Mouse (Mus musculus) limb, embryonic 13.5 days (tissue): ENCODE data around the gene Sh3tc1. TPM values are rescaled to one million over a fixed set of nuclear protein-coding genes. Genes with fewer than 3 reads are reported as not detected.

Experiments used
- ATAC-seq: fragments of 200-750 bp; cut with Nextera tagmentation; 2 replicates; pipeline ENCODE4 v1.8.0; 2017; ENCODE audit warnings: low read depth, moderate number of reproducible peaks, moderate TSS enrichment; ENCODE audit not compliant: low FRiP score
- H3K27ac ChIP-seq: fragments of 300-500 bp; sonication (generic); 2 replicates; pipeline ENCODE4 v1.5.1; 2015; ENCODE audit warnings: inconsistent platforms, mild to moderate bottlenecking, moderate library complexity
- H3K27me3 ChIP-seq: fragments of 300-500 bp; sonication (generic); 2 replicates; pipeline ENCODE4 v1.6.1; 2015; ENCODE audit warnings: mild to moderate bottlenecking, inconsistent platforms
- H3K36me3 ChIP-seq: fragments of 300-500 bp; sonication (generic); 2 replicates; pipeline ENCODE4 v1.6.1; 2015; ENCODE audit warnings: inconsistent platforms, mild to moderate bottlenecking, moderate library complexity
- H3K4me1 ChIP-seq: fragments of 300-500 bp; sonication (generic); 2 replicates; pipeline ENCODE4 v1.6.1; 2015; ENCODE audit warnings: inconsistent platforms
- H3K4me2 ChIP-seq: fragments of 300-500 bp; sonication (generic); replicated peaks from 2 replicates; pipeline ENCODE4 v1.6.1; 2015; ENCODE audit warnings: inconsistent platforms, mild to moderate bottlenecking, moderate library complexity
- H3K4me3 ChIP-seq: fragments of 300-500 bp; sonication (generic); 2 replicates; pipeline ENCODE4 v1.5.1; 2015; ENCODE audit warnings: moderate library complexity, mild to moderate bottlenecking, inconsistent platforms
- H3K9ac ChIP-seq: fragments of 300-500 bp; sonication (generic); 2 replicates; pipeline ENCODE4 v1.6.1; 2015; ENCODE audit warnings: mild to moderate bottlenecking, inconsistent platforms
- H3K9me3 ChIP-seq: fragments of 300-500 bp; sonication (generic); 2 replicates; pipeline ENCODE4 v1.6.1; 2016; ENCODE audit warnings: inconsistent platforms
- WGBS: fragments of 180-500 bp; shearing (Covaris S2); methylation state at CpG from one replicate; pipeline ENCODE4 v1.1.7; 2015; 5-methylcytosine and 5-hydroxymethylcytosine counted together
- polyA plus RNA-seq: library from polyadenylated mRNA; unstranded; fragments of >200 nt; fragmentation: Nextera tagmentation; extraction: Ambion mirVana; gene quantifications from 2 replicates; pipeline ENCODE4 v1.2.1, GENCODE M21; 2015

Sh3tc1 gene
- 5.1 and 5.3 TPM in 2 replicates for polyA plus RNA-seq

GRCm38 (mm10) chr5:35739536-35740278 is at the start of gene Sh3tc1:
TSS of gene Sh3tc1 (minus strand) at chr5:35739987.
- Histone ChIP-seq H3K4me3 (no peak within 1 kb of the TSS), H3K4me2 (no peak within 1 kb of the TSS), H3K9ac (no peak within 1 kb of the TSS), H3K4me1 (0 out of 2 replicates have a peak, but pooled peaks cover 10% of the 10 kb centered on the region), H3K9me3 (no peaks in the 10 kb centered on the region), H3K27ac (no peak within 1 kb of the TSS), H3K36me3 (no peaks in the 10 kb centered on the region), H3K27me3 (peaks cover 37% of the 10 kb centered on the region)
- no peak for ATAC-seq
- whole genome bisulfite sequencing, result 21% methylated on average over 10 of the region's 10 CpGs

GRCm38 (mm10) chr5:35788719-35789118 is 48.9 kb upstream of the Sh3tc1 start:
- no peaks in the 10 kb centered on the region for H3K9me3 ChIP-seq
- ATAC-seq, result no peak
- H3K36me3 ChIP-seq, result no peaks in the 10 kb centered on the region
- no peak overlapping the region for H3K9ac ChIP-seq
- H3K27ac ChIP-seq, result no peak overlapping the region
- 71% methylated on average over 6 of the region's 6 CpGs for WGBS
- H3K4me3 ChIP-seq, result no peak overlapping the region
- H3K4me2 ChIP-seq, result no peak overlapping the region
- no peaks in the 10 kb centered on the region for H3K4me1 ChIP-seq
- no peaks in the 10 kb centered on the region for H3K27me3 ChIP-seq

- Histone ChIP-seq H3K9me3 (no peaks in the 10 kb centered on the region), H3K4me2 (no peak overlapping the region), H3K4me3 (no peak overlapping the region), H3K27ac (no peak overlapping the region), H3K36me3 (no peaks in the 10 kb centered on the region), H3K4me1 (no peaks in the 10 kb centered on the region), H3K27me3 (no peaks in the 10 kb centered on the region), H3K9ac (no peak overlapping the region)
- no peak for ATAC-seq
- WGBS, result 90% methylated on average over 12 of the region's 12 CpGs
Measured at GRCm38 (mm10) chr5:35787847-35788246, 48.1 kb upstream of the Sh3tc1 start.

GRCm38 (mm10) chr5:35785853-35786252 is 46.1 kb upstream of the Sh3tc1 start:
- Histone ChIP-seq H3K4me3 (no peak overlapping the region), H3K4me2 (no peak overlapping the region), H3K4me1 (no peaks in the 10 kb centered on the region), H3K27me3 (no peaks in the 10 kb centered on the region), H3K9me3 (no peaks in the 10 kb centered on the region), H3K36me3 (no peaks in the 10 kb centered on the region), H3K9ac (no peak overlapping the region), H3K27ac (no peak overlapping the region)
- 68% methylated on average over 7 of the region's 7 CpGs for WGBS
- no peak for ATAC-seq

DNA sequence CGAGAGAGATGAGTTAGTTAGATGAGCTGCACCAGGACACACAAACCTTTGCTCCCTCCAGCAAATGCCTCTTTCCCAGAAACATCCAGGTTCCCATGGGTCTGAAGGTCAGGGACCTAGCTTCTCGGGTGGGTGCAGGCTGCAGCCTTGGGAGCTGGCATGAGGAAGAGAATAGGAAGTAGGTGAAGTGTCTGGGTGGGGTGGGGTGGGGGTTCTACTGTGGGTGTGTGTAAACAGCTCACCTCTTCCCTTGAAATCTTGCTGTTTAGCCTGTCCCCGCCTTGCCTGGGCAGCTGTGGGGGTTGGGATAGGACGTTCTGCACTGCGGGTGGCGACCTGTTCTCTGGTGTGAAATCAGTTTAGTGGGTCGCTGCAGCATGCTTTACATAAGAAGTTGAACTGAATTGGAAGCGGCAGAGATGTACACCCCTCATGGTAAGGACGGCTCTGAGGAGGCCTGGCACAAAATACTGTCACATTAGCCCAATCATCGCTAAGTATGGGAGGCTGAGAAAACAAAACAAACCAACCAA is 42.9 kb upstream of the Sh3tc1 start:
- H3K27ac ChIP-seq, result no peak overlapping the region
- H3K9ac ChIP-seq, result no peak overlapping the region
- no peaks in the 10 kb centered on the region for H3K4me1 ChIP-seq
- H3K4me2 ChIP-seq, result no peak overlapping the region
- WGBS, result 54% methylated on average over 10 of the region's 10 CpGs
- H3K4me3 ChIP-seq, result no peak overlapping the region
- ATAC-seq, result no peak
- H3K9me3 ChIP-seq, result no peaks in the 10 kb centered on the region
- no peaks in the 10 kb centered on the region for H3K27me3 ChIP-seq
- no peaks in the 10 kb centered on the region for H3K36me3 ChIP-seq

GRCm38 (mm10) chr5:35781116-35781515 is 41.3 kb upstream of the Sh3tc1 start:
- no peak overlapping the region for H3K4me3 ChIP-seq
- H3K9me3 ChIP-seq, result no peaks in the 10 kb centered on the region
- H3K36me3 ChIP-seq, result no peaks in the 10 kb centered on the region
- no peak overlapping the region for H3K9ac ChIP-seq
- no peaks in the 10 kb centered on the region for H3K27me3 ChIP-seq
- no peaks in the 10 kb centered on the region for H3K4me1 ChIP-seq
- WGBS, result 64% methylated on average over 3 of the region's 3 CpGs
- H3K4me2 ChIP-seq, result no peak overlapping the region
- ATAC-seq, result no peak
- no peak overlapping the region for H3K27ac ChIP-seq

GRCm38 (mm10) chr5:35774137-35774424 is 34.3 kb upstream of the Sh3tc1 start:
- Histone ChIP-seq H3K4me1 (peaks cover 43% of the 10 kb centered on the region), H3K9ac (no peak overlapping the region), H3K27ac (no peak overlapping the region; the same call in 1 of the 2 replicates), H3K36me3 (no peaks in the 10 kb centered on the region), H3K4me2 (peak overlapping the region; percentile 36), H3K27me3 (no peaks in the 10 kb centered on the region), H3K4me3 (no peak overlapping the region), H3K9me3 (no peaks in the 10 kb centered on the region)
- no peak for ATAC-seq
- WGBS, result 3% methylated on average over 6 of the region's 6 CpGs

DNA sequence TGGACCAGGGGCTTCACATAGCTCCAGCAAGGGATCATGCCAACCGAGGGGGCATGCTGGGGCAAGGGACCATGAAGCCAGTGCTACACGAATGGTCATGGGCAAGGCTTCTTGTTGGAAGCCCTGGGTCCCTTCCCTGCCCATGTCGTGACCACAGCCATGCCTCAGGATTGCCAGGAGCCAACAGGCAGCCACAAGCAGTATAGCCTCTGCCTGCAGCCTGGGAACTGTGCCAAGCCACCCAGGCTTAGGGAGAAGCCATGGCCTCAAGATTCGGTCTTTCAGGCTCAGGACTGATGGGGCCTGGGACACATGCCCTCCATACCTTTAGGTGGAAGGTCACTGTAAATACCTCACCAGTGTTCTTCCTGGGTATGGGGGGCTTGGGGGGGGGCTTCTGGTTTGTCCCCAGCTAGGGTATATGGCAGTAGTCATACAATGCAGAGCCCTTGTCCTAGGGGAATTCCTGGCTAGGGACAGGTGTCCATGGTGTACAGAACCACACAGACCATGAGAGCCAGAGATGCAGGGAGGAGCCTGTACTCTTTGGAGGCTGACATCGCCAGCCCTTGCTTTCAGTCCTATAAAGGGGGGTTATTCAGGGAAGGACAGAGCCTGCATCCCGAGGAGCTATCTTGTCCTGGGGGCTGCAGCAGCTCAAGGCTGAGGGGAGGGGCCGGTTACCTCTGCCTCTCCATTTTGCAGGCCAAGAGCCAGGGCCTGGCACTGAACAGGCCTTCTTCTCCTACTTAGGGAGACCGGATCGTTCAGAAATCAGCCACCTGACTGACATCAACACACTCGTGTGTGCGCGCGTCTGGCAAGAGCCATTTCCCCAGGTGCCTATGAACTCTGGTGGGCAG is 33.7 kb upstream of the Sh3tc1 start:
- Histone ChIP-seq H3K4me2 (peak overlapping the region; percentile 36), H3K9me3 (no peaks in the 10 kb centered on the region), H3K9ac (no peak overlapping the region; the same call in 1 of the 2 replicates), H3K4me1 (peaks cover 43% of the 10 kb centered on the region), H3K27me3 (no peaks in the 10 kb centered on the region), H3K36me3 (no peaks in the 10 kb centered on the region), H3K4me3 (no peak overlapping the region), H3K27ac (no peak overlapping the region; the same call in 1 of the 2 replicates)
- peak; percentile 49 for ATAC-seq
- WGBS, result 29% methylated on average over 13 of the region's 13 CpGs

- H3K27ac ChIP-seq, result no peak overlapping the region
- H3K9me3 ChIP-seq, result no peaks in the 10 kb centered on the region
- no peaks in the 10 kb centered on the region for H3K27me3 ChIP-seq
- H3K4me3 ChIP-seq, result no peak overlapping the region
- peaks cover 52% of the 10 kb centered on the region for H3K4me1 ChIP-seq
- 43% methylated on average over 14 of the region's 14 CpGs for WGBS
- no peak overlapping the region for H3K4me2 ChIP-seq
- H3K9ac ChIP-seq, result no peak overlapping the region
- no peaks in the 10 kb centered on the region for H3K36me3 ChIP-seq
- no peak for ATAC-seq
Measured at GRCm38 (mm10) chr5:35770891-35771663, 31.3 kb upstream of the Sh3tc1 start.

DNA sequence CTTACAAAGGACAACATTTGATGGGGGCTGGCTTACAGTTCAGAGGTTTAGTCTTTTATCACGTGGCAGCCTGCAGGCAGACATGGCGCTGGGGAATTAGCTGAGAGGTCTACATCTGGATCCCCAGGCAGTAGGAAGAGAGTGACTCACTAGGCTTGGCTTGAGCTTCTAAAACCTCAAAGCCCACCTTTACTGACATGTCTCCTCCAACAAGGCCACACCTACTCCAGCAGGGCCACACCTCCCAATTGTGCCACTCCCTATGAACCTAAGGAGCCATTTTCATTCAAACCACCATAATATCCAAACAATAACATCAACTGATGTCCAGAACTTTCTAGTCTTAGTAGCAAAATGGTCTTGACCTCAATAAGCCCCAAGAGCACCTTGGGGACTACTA is 30.5 kb upstream of the Sh3tc1 start:
- no peak for ATAC-seq
- Histone ChIP-seq H3K9ac (no peak overlapping the region), H3K36me3 (no peaks in the 10 kb centered on the region), H3K27me3 (no peaks in the 10 kb centered on the region), H3K9me3 (no peaks in the 10 kb centered on the region), H3K27ac (no peak overlapping the region), H3K4me2 (no peak overlapping the region), H3K4me3 (no peak overlapping the region), H3K4me1 (peaks cover 46% of the 10 kb centered on the region)
- WGBS, result 89% methylated on average over 2 of the region's 2 CpGs

- Histone ChIP-seq H3K9ac (no peak overlapping the region), H3K4me1 (peaks cover 34% of the 10 kb centered on the region), H3K27ac (no peak overlapping the region), H3K36me3 (no peaks in the 10 kb centered on the region), H3K9me3 (no peaks in the 10 kb centered on the region), H3K27me3 (no peaks in the 10 kb centered on the region), H3K4me3 (no peak overlapping the region), H3K4me2 (no peak overlapping the region)
- no peak for ATAC-seq
- 75% methylated on average over 7 of the region's 7 CpGs for WGBS
Measured at GRCm38 (mm10) chr5:35768997-35769396, 29.2 kb upstream of the Sh3tc1 start.

DNA sequence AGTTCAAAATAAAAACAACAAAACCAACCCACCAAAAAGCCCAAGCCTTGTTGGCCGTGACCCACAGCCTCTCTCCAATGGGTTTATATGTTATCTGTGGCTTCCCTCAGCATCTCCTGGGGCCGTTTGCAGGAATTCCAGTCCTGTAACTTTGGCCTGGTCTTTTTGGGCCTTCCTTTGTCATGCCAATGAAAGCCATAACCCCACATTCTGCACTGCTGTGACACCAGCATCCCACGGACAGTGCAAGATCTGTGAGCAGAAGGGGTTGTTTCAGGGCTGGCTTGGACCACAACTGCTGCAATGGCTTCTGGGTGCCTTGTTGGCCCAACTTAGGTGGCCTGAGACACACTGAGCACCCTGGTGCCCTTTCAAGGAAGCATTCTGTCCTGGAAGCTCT is 28.7 kb upstream of the Sh3tc1 start:
- Histone ChIP-seq H3K4me1 (peaks cover 29% of the 10 kb centered on the region), H3K9ac (no peak overlapping the region), H3K4me2 (no peak overlapping the region), H3K9me3 (no peaks in the 10 kb centered on the region), H3K36me3 (no peaks in the 10 kb centered on the region), H3K27ac (no peak overlapping the region), H3K27me3 (no peaks in the 10 kb centered on the region), H3K4me3 (no peak overlapping the region)
- WGBS, result 63% methylated on average over 3 of the region's 3 CpGs
- no peak for ATAC-seq
